Mouse (Mus musculus) spleen, postnatal 14 days (tissue): ENCODE results near the gene Gm11239.
"Not testable (repeated sequence)": the region's sequence is repeated elsewhere in the genome, so short reads cannot be mapped to it uniquely, and the experiment has no call there.

Experiments
- DNase-seq, 2 experiments: peaks; one replicate each; pipeline ENCODE4 v3.0.0; 2021 to 2022; ENCODE audit warnings: low spot score in 2 of 2

Gm11239 gene

DNA sequence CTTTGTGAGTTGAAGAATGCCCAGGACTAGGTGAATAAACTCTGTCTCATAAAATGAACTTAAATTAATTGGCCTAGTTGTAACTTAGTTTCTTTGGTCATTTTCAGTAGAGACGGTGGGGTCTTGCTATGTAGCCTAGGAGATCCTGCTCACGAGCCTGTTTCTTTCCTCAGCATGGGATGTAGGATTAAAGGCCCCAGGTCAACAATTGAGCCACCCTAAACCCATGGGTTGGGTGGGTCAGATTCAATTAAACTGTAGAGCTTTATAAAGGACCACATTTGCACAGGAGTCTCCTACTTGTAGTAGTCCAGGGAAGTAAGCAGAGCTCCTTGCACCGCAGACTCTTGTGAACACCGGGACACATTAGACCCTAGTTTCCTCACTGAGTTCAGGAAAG is at the start of gene Gm11239:
Gene Gm11239 (plus strand): TSS at position 301 of the 400 bp plus-strand sequence.
- not testable (repeated sequence) for DNase-seq

DNA sequence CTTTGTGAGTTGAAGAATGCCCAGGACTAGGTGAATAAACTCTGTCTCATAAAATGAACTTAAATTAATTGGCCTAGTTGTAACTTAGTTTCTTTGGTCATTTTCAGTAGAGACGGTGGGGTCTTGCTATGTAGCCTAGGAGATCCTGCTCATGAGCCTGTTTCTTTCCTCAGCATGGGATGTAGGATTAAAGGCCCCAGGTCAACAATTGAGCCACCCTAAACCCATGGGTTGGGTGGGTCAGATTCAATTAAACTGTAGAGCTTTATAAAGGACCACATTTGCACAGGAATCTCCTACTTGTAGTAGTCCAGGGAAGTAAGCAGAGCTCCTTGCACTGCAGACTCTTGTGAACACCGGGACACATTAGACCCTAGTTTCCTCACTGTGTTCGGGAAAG is 45.5 kb upstream of the Gm11239 start, which contains the start of gene Gm11237:
Gene Gm11237 (plus strand): TSS at position 301 of the 400 bp plus-strand sequence.
- DNase-seq, result not testable (repeated sequence)

- not testable (repeated sequence) for DNase-seq
Observed at GRCm38 (mm10) chr4:73637821-73638220, 30.3 kb upstream of the Gm11239 start, which contains the start of gene Gm11236. Gm11236 (plus strand) TSS chr4:73638121.

GRCm38 (mm10) chr4:73661864-73662263 is 6.3 kb upstream of the Gm11239 start:
- DNase-seq, result peak in 1 of 2 experiments; percentile 3

- DNase-seq, result not testable (repeated sequence)
Observed at GRCm38 (mm10) chr4:73683216-73683615, 15.1 kb downstream of the Gm11239 start, which contains the start of gene Gm428. Gm428 (plus strand) TSS chr4:73683516.

DNA sequence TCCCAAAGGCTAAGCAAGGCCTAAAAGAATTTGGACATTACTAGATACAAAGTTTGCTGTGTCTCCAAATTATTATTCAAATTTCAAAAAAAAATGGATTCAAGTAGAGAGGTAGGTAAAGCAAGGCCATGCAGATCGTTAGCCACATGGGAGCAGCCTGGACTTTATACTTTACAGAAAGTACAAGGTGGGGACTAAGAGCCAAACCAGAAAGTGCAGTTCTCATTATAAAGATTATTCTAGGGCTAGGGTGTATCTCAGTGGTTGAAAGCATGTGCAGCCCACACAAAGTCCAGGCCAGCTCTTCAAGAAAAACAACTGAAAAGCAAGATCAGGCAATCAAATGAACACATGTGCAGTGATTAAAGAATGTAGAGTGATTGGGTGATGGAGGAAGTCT is 50.6 kb downstream of the Gm11239 start:
- DNase-seq, result no peak

GRCm38 (mm10) chr4:73719819-73720218 is 51.7 kb downstream of the Gm11239 start:
- DNase-seq, result no peak
